Mouse (Mus musculus) heart, embryonic 11.5 days (tissue): ENCODE results near the gene Rplp1. TPM values are rescaled to one million over a fixed set of nuclear protein-coding genes. Genes with fewer than 3 reads are reported as not detected.

ENCODE experiments used
- ATAC-seq: fragments of 200-750 bp; cut with Nextera tagmentation; replicated peaks from 2 replicates; pipeline ENCODE4 v1.8.0; 2017; ENCODE audit warnings: moderate library complexity; ENCODE audit not compliant: insufficient number of reproducible peaks, low FRiP score, low TSS enrichment
- H3K27ac ChIP-seq: fragments of 300-500 bp; sonication (generic); 2 replicates; pipeline ENCODE4 v1.5.1; 2014; ENCODE audit warnings: mild to moderate bottlenecking, low read depth, low read length
- H3K27me3 ChIP-seq: fragments of 300-500 bp; sonication (generic); 2 replicates; pipeline ENCODE4 v1.6.1; 2014; ENCODE audit warnings: mild to moderate bottlenecking, low read length, mixed read lengths; ENCODE audit not compliant: control insufficient read depth, insufficient read depth
- H3K36me3 ChIP-seq: fragments of 300-500 bp; sonication (generic); 2 replicates; pipeline ENCODE4 v1.6.1; 2014; ENCODE audit warnings: mild to moderate bottlenecking, low read length, moderate library complexity, mixed read lengths; ENCODE audit not compliant: control insufficient read depth, insufficient read depth
- H3K4me1 ChIP-seq: fragments of 300-500 bp; sonication (generic); 2 replicates; pipeline ENCODE4 v1.6.1; 2014; ENCODE audit warnings: low read length; ENCODE audit not compliant: control insufficient read depth, insufficient read depth
- H3K4me2 ChIP-seq: fragments of 300-500 bp; sonication (generic); 2 replicates; pipeline ENCODE4 v1.6.1; 2014; ENCODE audit warnings: mild to moderate bottlenecking, moderate library complexity
- H3K4me3 ChIP-seq: fragments of 300-500 bp; sonication (generic); 2 replicates; pipeline ENCODE4 v1.5.1; 2014; ENCODE audit warnings: low read depth, low read length
- H3K9ac ChIP-seq: fragments of 300-500 bp; sonication (generic); 2 replicates; pipeline ENCODE4 v1.6.1; 2014; ENCODE audit warnings: mild to moderate bottlenecking, low read depth, low read length, moderate library complexity
- H3K9me3 ChIP-seq: fragments of 300-500 bp; sonication (generic); replicated peaks from 2 replicates; pipeline ENCODE4 v1.6.1; 2016; ENCODE audit warnings: low read length; ENCODE audit not compliant: control insufficient read depth
- WGBS: fragments of 180-500 bp; shearing (Covaris S2); extraction: QIAGEN DNeasy Blood & Tissue Kit; methylation state at CpG from one replicate; pipeline ENCODE4 v1.1.7; 2014; ENCODE audit not compliant: insufficient replicate concordance; 5-methylcytosine and 5-hydroxymethylcytosine counted together
- polyA plus RNA-seq: library from polyadenylated mRNA; unstranded; fragments of >200 nt; fragmentation: Nextera tagmentation; extraction: Ambion mirVana; gene quantifications from 2 replicates; pipeline ENCODE4 v1.2.1, GENCODE M21; 2014

The Rplp1 gene
- polyA plus RNA-seq, 1 experiment from 2014 or later, result 1,096 TPM

DNA sequence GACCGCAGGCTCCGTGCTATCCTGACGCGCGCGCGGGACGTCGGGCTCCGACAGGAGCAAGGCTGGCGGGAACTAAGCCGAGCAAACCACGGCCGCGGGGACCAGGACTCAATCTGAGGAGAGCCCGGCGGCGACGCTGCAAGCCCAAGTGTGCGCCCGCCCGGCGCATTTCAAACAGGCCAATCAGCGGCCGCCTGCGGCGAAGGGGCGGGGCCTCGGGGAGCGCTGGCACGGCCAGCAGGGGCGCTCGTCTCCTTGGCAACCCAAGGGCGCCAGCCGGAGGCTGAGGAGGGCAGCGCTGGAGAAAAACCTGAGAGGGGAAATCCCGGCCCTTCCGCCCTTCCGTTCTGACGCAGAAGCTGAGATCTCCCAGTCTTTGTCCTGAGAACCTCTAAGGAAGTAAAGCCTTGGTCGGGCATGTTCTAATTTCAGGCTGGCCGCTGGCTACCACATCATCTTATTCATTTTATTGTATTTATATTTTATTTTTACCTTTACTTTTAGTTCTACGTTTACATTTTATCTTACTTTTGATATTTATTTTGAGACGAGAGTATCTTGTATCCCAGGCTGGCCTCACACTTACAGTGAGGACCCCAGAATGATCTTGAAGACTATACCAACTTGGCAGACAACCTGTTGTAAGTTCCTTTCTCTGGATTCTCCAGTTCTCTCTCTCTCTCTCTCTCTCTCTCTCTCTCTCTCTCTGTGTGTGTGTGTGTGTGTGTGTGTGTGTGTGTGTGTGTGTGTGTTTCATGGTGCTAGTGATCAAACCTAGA is 32.5 kb upstream of the Rplp1 start, which contains the start of gene Kif23:
Kif23 (minus strand) TSS at position 152 of the 779 bp plus-strand sequence.
- Histone ChIP-seq H3K36me3 (0 out of 2 replicates have a peak, but pooled peaks cover 2% of the 10 kb centered on the region), H3K27ac (peak within 1 kb of the TSS; percentile 80), H3K27me3 (no peaks in the 10 kb centered on the region), H3K4me1 (peaks cover 14% of the 10 kb centered on the region; the same call in 1 of the 2 replicates), H3K9ac (peak within 1 kb of the TSS; percentile 85), H3K4me2 (peak within 1 kb of the TSS; percentile 80), H3K9me3 (no peaks in the 10 kb centered on the region), H3K4me3 (peak within 1 kb of the TSS; percentile 82)
- ATAC-seq, result peak; percentile 92
- whole genome bisulfite sequencing, result under 1% methylated on average over 44 of the region's 44 CpGs

DNA sequence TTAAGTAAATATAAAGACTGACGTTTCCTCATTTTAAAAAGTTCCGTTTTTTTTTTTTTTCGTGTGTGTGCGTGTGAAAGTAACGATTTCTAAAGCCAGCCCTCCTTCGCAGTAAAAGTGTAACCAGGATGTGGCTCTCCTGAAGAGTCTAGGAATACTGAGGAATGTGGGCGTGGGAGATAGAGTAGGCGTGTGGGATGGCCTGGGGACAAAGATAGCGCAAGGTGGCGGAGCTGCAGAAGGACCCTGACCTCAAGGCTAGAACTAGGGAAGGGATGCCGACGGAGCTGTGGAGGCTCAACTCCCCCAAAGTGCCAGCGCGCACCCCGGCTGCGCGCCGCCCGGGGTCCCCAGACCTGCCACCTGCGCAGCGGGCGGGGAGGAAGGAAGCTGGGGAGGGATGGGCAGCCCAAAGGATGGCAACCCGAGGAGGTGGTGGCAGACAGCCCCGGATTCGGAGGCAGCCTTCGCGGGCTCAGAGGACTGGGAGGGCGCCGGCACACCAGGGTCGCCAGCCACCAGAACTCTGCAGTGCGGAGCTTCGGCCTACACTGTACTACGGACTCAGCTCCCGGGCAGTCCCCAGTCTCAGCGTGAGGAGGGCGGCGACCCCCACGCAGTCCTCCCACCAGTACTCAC is 31.8 kb upstream of the Rplp1 start:
- Histone ChIP-seq H3K4me2 (peak overlapping the region; percentile 80), H3K9me3 (no peaks in the 10 kb centered on the region), H3K27me3 (no peaks in the 10 kb centered on the region), H3K36me3 (peaks cover 4% of the 10 kb centered on the region; the same call in 1 of the 2 replicates), H3K9ac (peak overlapping the region; percentile 85), H3K27ac (peak overlapping the region; percentile 80), H3K4me3 (peak overlapping the region; percentile 82), H3K4me1 (peaks cover 19% of the 10 kb centered on the region; the same call in 1 of the 2 replicates)
- peak; percentile 69 for ATAC-seq
- 0% methylated on average over 38 of the region's 38 CpGs for WGBS

DNA sequence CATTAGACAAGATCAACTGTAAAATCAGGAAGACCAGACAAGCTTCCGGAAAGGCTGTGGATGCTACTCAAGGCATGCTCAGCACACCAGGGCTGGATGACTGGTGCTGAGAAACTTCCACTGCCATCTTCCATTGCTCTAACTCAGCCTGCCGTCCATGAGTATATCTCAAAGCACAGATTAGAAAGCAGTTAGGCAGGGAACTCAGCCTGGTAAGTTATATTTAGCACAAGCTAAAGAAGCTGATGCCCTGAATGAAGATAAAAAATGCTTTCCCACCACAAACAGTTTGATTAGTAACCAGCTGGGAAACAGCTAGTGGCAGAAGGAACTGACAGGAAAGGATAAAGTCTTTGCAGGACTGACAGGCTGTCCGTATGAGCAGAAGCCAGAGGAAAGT is 26.7 kb upstream of the Rplp1 start:
- 30% methylated on average over 3 of the region's 3 CpGs for WGBS
- no peak overlapping the region for H3K4me3 ChIP-seq
- no peaks in the 10 kb centered on the region for H3K9me3 ChIP-seq
- peak overlapping the region; percentile 54 for H3K27ac ChIP-seq
- H3K36me3 ChIP-seq, result peaks cover 14% of the 10 kb centered on the region
- H3K4me2 ChIP-seq, result peak overlapping the region; percentile 29
- ATAC-seq, result no peak
- H3K27me3 ChIP-seq, result no peaks in the 10 kb centered on the region
- peaks cover 15% of the 10 kb centered on the region; the same call in 1 of the 2 replicates for H3K4me1 ChIP-seq
- H3K9ac ChIP-seq, result no peak overlapping the region

DNA sequence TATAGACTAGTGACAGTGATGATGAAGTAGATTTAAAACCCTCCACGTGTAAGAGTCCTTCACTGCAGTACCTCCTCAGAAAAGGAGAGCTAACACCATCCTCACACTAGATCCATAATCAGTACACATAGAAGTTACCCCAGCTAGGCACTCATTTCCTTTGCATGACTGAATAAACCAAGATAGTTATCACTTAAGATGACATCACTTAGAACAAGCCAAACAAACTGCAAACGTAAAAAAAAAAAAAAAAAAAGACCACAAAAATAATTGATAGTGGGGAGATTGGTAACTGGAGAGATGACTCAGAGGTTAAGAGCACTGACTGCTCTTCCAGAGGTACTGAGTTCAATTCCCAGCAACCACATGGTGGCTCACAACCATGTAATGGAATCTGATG is 19.0 kb upstream of the Rplp1 start:
- H3K36me3 ChIP-seq, result peaks cover 17% of the 10 kb centered on the region
- WGBS, result 72% methylated on average over 2 of the region's 2 CpGs
- no peaks in the 10 kb centered on the region for H3K9me3 ChIP-seq
- H3K4me3 ChIP-seq, result no peak overlapping the region
- no peak overlapping the region for H3K9ac ChIP-seq
- H3K27ac ChIP-seq, result no peak overlapping the region
- H3K4me1 ChIP-seq, result no peaks in the 10 kb centered on the region
- no peaks in the 10 kb centered on the region for H3K27me3 ChIP-seq
- no peak for ATAC-seq
- H3K4me2 ChIP-seq, result no peak overlapping the region

DNA sequence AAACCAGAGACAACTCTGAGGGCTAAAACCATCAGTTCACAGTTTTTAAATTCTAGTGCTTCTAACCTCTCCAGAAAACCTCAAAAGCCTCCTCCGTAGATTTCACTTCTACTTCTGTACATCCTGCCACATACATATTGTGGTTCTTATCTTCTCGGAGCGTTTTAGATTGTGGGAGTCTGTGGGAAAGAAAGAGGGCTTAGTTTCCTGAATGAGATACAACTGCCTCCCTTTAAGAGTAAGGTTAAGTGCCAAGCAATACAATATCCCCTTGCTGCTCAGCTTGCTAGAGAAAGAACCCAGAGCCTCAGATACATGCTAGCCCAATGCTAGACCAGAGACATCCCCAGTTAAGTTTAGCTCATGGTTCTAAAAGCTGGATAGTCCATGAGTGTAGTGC is 17.7 kb upstream of the Rplp1 start:
- Histone ChIP-seq H3K27me3 (no peaks in the 10 kb centered on the region), H3K4me2 (no peak overlapping the region), H3K4me1 (no peaks in the 10 kb centered on the region), H3K9ac (no peak overlapping the region), H3K27ac (no peak overlapping the region), H3K9me3 (no peaks in the 10 kb centered on the region), H3K36me3 (peaks cover 17% of the 10 kb centered on the region), H3K4me3 (no peak overlapping the region)
- WGBS, result 76% methylated on average over 3 of the region's 3 CpGs
- no peak for ATAC-seq

DNA sequence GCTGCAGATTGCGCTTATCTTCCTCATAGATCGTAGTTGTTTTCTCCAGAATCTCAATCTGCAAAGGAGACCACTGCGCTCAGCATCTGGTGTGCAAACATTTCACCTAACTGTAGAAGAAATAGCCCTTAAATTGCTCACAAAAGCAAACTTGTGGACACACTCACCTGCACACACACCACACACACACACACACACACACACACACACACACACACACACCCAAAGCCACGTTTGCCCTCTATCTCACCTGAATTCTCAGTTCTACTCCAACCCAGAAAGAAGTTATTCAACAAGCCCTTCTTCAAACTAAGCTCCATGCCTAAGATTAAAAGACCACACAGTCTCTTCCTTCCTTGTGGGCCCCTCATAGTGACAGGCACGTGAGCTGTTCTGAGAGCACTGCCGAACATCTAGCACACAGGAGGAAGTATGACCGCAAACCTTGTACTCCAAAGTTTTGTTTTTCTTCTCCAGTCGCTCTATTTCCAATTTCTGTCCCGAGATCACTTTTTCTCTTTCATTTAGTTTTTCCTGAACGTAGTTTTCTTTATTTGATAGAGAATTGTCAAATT is 10.8 kb upstream of the Rplp1 start:
- Histone ChIP-seq H3K9me3 (no peaks in the 10 kb centered on the region), H3K36me3 (peaks cover 29% of the 10 kb centered on the region), H3K27me3 (no peaks in the 10 kb centered on the region), H3K4me2 (no peak overlapping the region), H3K27ac (no peak overlapping the region), H3K4me1 (no peaks in the 10 kb centered on the region), H3K4me3 (no peak overlapping the region), H3K9ac (no peak overlapping the region)
- whole genome bisulfite sequencing, result 89% methylated on average over 10 of the region's 10 CpGs
- no peak for ATAC-seq

DNA sequence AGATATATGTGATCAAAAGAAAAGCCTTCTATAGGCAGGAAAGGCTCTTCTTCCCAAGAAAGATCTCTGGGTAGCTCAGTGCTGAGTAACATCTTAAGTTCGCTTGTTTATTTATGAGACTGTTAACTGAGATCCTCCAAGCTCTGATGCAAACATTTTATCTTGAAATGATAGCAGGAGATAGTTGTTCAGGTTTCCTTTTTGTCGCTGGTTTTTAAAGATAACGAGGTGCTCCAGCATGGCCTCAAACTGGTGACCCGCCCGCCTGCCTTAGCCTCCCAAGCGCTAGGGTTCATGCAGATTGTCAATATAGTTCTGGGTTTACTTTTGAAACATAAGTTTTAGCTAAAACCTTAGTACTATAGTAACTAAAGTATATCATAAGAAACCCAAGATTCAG is 6.0 kb upstream of the Rplp1 start:
- Histone ChIP-seq H3K27ac (no peak overlapping the region), H3K9ac (no peak overlapping the region), H3K36me3 (peaks cover 25% of the 10 kb centered on the region), H3K9me3 (no peaks in the 10 kb centered on the region), H3K4me3 (no peak overlapping the region), H3K4me2 (no peak overlapping the region), H3K27me3 (no peaks in the 10 kb centered on the region), H3K4me1 (peaks cover under 1% of the 10 kb centered on the region; the same call in 1 of the 2 replicates)
- WGBS, result 81% methylated on average over 6 of the region's 6 CpGs
- no peak for ATAC-seq

DNA sequence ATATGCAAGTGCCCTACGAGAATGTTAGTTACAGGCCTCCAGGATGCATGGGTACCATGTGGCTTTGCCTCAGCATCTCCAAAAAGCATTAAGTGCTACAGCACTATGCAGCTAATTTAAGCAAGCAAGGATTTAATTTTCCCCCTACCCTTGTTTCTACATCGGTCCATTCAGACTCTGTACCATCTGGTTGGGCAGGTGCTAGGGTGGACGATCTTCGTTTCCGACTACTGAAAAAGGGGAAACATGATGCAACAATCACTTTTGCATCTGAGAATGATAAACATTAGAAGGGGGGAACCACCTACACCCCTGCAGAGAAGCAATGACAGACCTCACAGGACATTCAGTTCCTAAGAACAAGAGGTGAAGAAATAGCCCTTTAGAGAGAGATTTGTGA is 5.1 kb upstream of the Rplp1 start:
- Histone ChIP-seq H3K4me2 (no peak overlapping the region), H3K36me3 (peaks cover 22% of the 10 kb centered on the region), H3K9ac (no peak overlapping the region), H3K4me3 (no peak overlapping the region), H3K9me3 (no peaks in the 10 kb centered on the region), H3K27me3 (no peaks in the 10 kb centered on the region), H3K27ac (no peak overlapping the region), H3K4me1 (peaks cover 5% of the 10 kb centered on the region; the same call in 1 of the 2 replicates)
- 90% methylated on average over 5 of the region's 5 CpGs for WGBS
- ATAC-seq, result no peak
